Mouse (Mus musculus): ENCODE data around the gene Grm4.

- no peak for TF ChIP-seq POLR2A (IDR thresholded peaks at IDR 0.05; ENCODE audit: low read depth, low read length)
- TF ChIP-seq CTCF (conservative IDR thresholded peaks at IDR 0.05; ENCODE audit: insufficient read depth, insufficient read length, low read depth, low read length): no peak
Observed at GRCm38 (mm10) chr17:27513279-27513915, 7.8 kb downstream of the Grm4 start.

Data from kidney, adult 2 months (tissue).